Mouse (Mus musculus) limb, embryonic 11.5 days (tissue): ENCODE data around the gene Gm21783. TPM values are rescaled to one million over a fixed set of nuclear protein-coding genes. Genes with fewer than 3 reads are reported as not detected.
"Not testable (repeated sequence)": the region's sequence is repeated elsewhere in the genome, so short reads cannot be mapped to it uniquely, and the experiment has no call there.

ENCODE experiments used
- ATAC-seq: fragments of 200-750 bp; cut with Nextera tagmentation; 2 replicates; pipeline ENCODE4 v1.8.0; 2017; ENCODE audit warnings: low read depth; ENCODE audit not compliant: insufficient number of reproducible peaks, low FRiP score, low TSS enrichment
- DNase-seq: peaks from one replicate; pipeline ENCODE4 v3.0.0-alpha.2; 2015; ENCODE audit warnings: low spot score
- H3K27ac ChIP-seq: fragments of 300-500 bp; sonication (generic); replicated peaks from 2 replicates; pipeline ENCODE4 v1.5.1; 2014; ENCODE audit warnings: low read depth, mild to moderate bottlenecking, low read length
- H3K27me3 ChIP-seq: fragments of 300-500 bp; sonication (generic); 2 replicates; pipeline ENCODE4 v1.6.1; 2014; ENCODE audit warnings: mild to moderate bottlenecking, low read length, mixed read lengths; ENCODE audit not compliant: control insufficient read depth, insufficient read depth
- H3K36me3 ChIP-seq: fragments of 300-500 bp; sonication (generic); 2 replicates; pipeline ENCODE4 v1.6.1; 2014; ENCODE audit warnings: mild to moderate bottlenecking, low read length, moderate library complexity, mixed read lengths; ENCODE audit not compliant: control insufficient read depth, insufficient read depth
- H3K4me1 ChIP-seq: fragments of 300-500 bp; sonication (generic); 2 replicates; pipeline ENCODE4 v1.6.1; 2014; ENCODE audit warnings: low read length, mixed read lengths; ENCODE audit not compliant: control insufficient read depth, insufficient read depth
- H3K4me2 ChIP-seq: fragments of 300-500 bp; sonication (generic); 2 replicates; pipeline ENCODE4 v1.6.1; 2014; ENCODE audit warnings: low read depth, mild to moderate bottlenecking, moderate library complexity; ENCODE audit not compliant: severe bottlenecking
- H3K4me3 ChIP-seq: fragments of 300-500 bp; sonication (generic); 2 replicates; pipeline ENCODE4 v1.5.1; 2014; ENCODE audit warnings: low read depth, low read length
- H3K9ac ChIP-seq: fragments of 300-500 bp; sonication (generic); 2 replicates; pipeline ENCODE4 v1.6.1; 2014; ENCODE audit warnings: mild to moderate bottlenecking, low read length
- H3K9me3 ChIP-seq: fragments of 300-500 bp; sonication (generic); 2 replicates; pipeline ENCODE4 v1.6.1; 2016; ENCODE audit warnings: low read length; ENCODE audit not compliant: control insufficient read depth
- WGBS: fragments of 180-500 bp; shearing (Covaris S2); extraction: QIAGEN DNeasy Blood & Tissue Kit; methylation state at CpG from one replicate; pipeline ENCODE4 v1.1.7; 2014; 5-methylcytosine and 5-hydroxymethylcytosine counted together
- polyA plus RNA-seq: library from polyadenylated mRNA; unstranded; fragments of >200 nt; fragmentation: Nextera tagmentation; extraction: Ambion mirVana; gene quantifications from 2 replicates; pipeline ENCODE4 v1.2.1, GENCODE M21; 2014

Gm21783 gene
- polyA plus RNA-seq: not detected in 2 replicates

DNA sequence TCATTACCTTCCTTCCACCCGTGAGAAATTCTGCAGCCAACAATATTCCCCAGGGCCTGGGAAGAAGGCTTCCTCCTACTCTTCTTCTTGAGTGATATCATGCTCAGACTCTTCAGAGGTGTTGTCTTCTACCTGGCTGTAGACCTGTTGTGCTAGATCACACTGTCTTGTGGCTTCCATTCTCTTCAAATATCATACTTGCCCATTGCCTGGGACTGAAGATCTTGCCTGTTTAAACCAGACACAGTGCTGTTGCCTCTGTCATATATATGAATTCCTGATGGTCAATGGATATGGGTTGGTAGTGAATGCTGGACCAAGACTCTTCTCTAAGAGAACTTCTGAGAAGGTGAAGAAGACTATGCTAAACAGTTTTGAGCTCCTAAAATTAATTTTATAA is at the start of gene Gm21783:
TSS of gene Gm21783 (minus strand) at position 101 of the 400 bp plus-strand sequence.
- H3K9me3 ChIP-seq, H3K36me3 ChIP-seq, H3K9ac ChIP-seq, H3K27me3 ChIP-seq, H3K4me1 ChIP-seq, H3K4me2 ChIP-seq, H3K4me3 ChIP-seq, DNase-seq, H3K27ac ChIP-seq, ATAC-seq: not testable (repeated sequence)
- no CpG with 5 or more reads among the region's 1 CpGs for WGBS
